Mouse (Mus musculus) cerebellum, adult 2 months (tissue): ENCODE measurements around the gene Hk2.

Experiments
- CTCF ChIP-seq: fragments of 200-500 bp; IDR thresholded peaks from 2 replicates; pipeline ENCODE4 v1.5.1; 2011; ENCODE audit warnings: low read depth, mild to moderate bottlenecking, control low read depth, low read length, moderate library complexity, borderline replicate concordance; ENCODE audit not compliant: insufficient read depth
- POLR2A ChIP-seq: fragments of 200-500 bp; IDR thresholded peaks from 2 replicates; pipeline ENCODE4 v1.6.1; 2011; ENCODE audit warnings: low read length, control low read depth, borderline replicate concordance; ENCODE audit not compliant: insufficient read depth

DNA sequence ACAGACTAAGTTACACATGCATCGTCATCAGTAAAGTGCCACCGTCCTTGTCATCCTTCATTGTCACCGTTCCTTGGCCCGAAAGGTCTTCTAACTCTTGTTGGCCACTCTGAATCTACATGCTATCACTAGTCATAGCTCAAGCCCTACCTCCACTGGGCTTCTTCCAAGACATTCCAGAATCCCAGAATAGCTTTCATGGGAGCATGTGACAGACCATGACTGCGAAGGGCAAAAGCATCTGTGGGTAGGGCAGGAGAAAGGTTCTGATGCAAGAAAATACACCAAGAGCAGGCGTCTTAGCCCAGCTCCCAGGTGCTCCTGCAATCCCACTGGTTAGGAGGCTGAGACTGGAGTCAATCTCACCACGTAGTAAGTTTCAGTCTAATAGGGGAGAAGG, 22.5 kb downstream of the Hk2 start:
- TF ChIP-seq POLR2A (no peak), CTCF (no peak)
